Mouse (Mus musculus): ENCODE data around the gene Rps6.
"Not testable (repeated sequence)": the region's sequence is repeated elsewhere in the genome, so short reads cannot be mapped to it uniquely, and the experiment has no call there.

The Rps6 gene

DNA sequence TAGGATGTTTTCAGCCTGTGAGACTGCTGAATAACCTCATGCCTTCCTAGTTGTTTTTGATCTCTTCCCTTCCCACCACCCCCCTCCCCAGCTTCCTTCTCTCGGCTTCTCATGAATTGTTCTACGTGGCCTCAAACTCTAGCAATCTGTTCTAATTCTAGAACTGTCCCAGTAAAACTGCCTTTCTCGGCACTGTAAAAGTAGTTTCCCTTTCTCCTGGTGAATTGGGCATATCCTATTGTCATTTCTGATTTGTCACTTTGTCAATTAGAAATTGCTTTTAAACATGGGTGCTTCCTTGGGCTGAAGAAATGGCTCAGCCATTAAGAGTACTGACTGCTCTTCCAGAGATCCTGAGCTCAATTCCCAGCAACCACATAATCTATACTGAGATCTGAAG is 5.2 kb downstream of the Rps6 start:
- no peak for DNase-seq (ENCODE audit: low spot score)

DNA sequence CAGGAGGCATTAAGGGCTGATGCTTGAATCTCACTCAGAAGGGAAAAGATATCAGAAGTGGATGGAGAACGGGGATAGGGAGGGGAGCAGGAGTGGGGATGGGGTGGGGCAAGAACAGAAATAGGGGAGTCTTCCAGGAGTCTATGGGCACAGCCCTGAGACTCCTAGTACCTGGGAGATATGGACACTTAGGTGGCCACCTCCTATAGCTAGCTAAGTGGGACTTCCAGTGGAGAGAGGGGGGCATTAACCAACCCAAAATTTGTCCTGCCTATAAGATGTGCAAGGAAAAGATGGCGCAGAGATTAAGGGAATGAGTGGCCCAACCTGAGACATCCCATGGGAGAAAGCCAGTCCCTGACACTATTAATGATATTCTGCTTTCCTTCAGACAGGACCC is 5.9 kb downstream of the Rps6 start:
- DNase-seq (ENCODE audit: low spot score), result no peak

DNA sequence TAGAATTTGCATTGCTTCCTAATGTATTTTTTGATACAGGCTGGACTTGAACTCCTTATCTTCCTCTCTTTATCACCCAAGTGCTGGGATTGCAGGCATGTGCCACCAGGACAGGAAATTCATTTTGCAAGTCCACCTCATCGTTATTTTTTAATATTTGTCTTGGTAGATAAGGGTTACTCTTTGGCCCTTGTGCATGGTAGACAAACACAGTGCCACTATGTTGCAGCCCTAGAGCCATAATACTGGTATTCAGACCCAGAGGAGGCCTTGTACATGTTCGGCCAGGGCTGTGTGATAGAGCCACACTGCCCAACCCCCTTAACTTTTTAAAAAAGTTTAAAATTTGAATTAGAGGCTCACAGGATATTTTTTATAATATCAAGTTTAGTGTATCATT is 10.0 kb downstream of the Rps6 start:
- no peak for DNase-seq (ENCODE audit: low spot score)

DNA sequence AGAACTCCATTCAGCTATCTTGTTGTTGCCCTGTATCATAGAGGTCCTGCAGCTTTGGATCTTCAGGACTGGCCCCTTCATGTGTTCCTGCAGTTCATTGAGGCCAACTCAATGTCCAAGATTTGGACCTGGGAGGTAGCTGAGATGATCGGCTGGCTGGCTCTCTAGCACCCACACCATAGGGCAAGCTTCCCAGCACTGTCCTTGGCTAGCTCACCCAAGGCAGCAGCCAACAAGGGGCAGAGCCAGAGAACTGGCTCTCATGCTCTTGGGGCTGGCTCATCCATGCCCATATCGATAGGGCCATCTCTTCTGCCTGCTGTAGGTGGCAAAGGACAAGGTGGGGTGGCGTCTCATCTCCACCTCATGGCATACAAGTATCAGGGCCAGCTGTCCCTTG is 11.8 kb downstream of the Rps6 start:
- no peak for DNase-seq (ENCODE audit: low spot score)

DNA sequence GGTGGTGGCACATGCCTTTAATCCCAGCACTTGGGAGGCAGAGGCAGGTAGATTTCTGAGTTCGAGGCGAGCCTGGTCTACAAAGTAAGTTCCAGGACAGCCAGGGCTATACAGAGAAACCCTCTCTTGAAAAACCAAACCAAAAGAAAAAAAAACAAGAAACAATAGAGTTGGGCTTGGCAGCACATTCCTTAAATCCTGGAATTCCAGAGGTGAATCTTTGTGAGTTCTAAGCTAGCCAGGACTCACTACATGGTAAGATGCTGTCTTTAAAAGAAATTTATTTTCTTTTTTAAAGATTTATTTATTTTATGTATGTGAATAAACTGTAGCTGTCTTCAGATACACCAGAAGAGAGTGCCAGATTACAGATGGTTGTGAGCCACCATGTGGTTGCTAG is 16.1 kb downstream of the Rps6 start:
- not testable (repeated sequence) for DNase-seq (ENCODE audit: low spot score)

DNA sequence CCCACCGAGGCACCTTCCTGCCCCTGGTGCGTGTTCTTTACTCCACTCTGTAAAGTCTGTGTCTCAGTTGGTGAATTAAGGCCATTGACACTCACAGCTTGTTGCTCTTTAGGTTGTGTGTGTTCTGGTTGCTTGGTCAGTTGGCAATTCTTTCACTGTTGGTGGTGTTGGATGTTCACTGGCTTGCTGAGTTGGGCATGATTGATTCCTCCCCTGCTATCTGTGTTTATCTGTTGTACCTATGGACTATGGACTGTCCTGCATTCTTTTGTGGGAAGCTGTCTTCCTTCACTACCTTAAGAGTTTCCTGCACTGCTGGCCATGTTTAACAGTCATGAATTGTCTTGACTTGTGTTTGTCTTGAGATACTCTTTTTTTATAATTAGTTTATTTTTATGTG is 25.3 kb downstream of the Rps6 start:
- DNase-seq (ENCODE audit: low spot score), result no peak

DNA sequence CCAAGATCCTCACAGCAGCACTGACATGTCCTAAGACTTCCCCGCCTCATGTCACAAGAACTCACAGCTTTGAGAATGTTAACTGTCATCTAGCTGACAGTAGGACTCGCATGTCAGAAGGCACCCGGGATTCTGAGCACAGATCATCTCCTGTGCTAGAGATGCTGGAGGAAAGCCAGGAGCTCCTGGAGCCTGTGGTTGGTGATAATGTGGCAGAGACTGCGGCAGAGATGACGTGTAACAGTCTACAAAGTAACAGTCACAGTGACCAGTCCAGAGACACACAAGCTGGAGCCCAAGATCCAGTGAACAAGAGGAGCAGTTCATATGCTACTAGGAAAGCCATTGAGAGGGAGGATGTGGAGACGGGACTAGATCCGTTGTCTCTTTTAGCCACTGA is 32.1 kb downstream of the Rps6 start:
- DNase-seq (ENCODE audit: low spot score), result no peak

DNA sequence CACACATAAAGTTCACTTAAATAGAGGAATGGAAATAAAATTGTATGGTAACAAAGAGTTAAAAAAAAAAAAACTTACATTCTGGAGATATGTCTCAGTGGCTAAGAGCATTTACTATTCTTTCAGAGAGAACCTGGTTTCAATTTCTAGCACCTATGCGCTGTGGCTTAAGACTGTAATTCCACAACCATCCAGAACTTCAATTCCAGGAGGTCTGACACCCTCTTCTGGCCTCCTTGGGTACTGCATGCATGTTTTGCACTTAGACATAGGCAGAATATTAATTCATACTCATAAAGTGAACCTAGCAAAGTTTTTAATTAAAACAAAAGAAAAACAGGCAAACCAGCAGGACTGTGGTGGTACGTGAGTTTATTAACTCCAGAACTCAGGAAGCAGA is 34.0 kb downstream of the Rps6 start:
- peak; percentile 24 for DNase-seq (ENCODE audit: low spot score)

DNA sequence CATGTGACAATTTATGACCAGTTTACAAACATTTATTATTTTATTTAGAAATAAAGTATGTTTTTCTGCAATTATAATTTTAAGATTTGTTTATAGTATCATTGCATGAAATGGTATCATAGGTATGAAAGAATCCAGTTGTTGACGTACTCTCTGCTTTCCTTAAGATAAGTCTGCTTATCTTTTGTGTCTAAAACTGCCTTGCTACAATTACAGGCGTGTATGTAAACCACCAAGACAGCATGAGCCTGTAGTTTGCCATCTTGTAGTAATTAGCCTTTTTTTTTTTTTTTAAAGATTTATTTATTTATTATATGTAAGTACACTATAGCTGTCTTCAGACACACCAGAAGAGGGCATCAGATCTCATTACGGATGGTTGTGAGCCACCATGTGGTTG is 42.4 kb downstream of the Rps6 start:
- no peak for DNase-seq (ENCODE audit: low spot score)

DNA sequence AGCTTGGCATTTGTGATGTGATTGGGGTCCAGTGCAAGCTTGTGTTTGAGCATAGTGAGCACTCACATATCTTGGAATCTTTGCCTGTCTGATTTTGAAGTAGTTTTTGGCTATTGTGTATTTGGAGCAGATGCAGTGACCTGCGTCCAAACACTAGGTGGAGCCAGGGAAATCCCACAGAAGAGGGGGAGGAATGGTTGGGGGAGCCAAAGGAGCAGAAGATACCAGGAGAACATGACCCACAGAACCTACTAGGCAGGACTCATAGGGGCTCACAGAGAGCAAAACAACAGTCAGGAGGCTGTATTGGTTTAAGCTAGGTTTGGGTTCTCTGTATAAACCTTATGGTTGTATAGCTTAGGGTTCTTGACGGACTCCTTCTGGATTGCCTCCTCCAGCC is 46.6 kb downstream of the Rps6 start:
- no peak for DNase-seq (ENCODE audit: low spot score)
